Mouse (Mus musculus) urinary bladder, postnatal 25 days (tissue): Measurements from ENCODE around the gene Mtx3.

Experiments used
- DNase-seq: peaks from one replicate; pipeline ENCODE4 v3.0.0; 2022; ENCODE audit warnings: low spot score

Mtx3 gene

DNA sequence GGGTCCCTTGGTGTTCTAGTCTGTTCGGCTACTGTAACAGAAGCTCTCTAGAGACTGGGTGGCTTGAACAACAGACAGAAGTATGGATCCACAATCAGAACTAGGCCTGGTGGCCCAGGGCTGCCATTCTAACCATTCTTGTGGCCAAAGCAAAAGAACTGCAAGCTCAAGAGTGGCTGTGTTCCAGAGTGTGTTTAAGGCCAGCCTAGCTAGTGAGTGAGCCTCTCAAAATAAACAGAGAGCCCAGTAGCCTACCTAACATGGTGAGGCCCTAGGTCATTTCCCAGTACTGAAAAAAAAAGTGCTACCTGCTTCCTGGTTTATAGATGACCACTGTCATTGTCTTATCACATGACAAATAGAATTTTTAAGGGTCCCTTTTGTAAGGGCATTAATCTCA is 39.6 kb downstream of the Mtx3 start:
- no peak for DNase-seq

DNA sequence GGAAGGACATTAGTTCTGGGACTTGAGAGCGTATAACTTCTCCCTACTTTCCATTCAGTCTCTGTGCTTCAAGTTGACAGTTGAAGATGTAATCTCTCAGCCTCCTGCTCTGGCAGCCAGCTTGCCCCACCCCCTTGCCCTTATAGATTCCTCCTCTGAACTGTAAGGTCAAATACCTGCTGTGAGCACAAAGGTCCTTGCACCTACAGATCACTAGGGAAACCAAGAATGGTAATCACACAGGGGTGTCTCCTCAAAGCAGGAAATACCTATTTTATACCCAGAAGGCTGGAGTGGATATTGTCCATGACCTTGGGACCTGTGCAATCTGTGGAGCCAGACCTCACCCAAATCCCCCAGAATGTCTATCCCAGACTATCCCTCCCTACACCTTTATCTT is 40.4 kb downstream of the Mtx3 start:
- no peak for DNase-seq

DNA sequence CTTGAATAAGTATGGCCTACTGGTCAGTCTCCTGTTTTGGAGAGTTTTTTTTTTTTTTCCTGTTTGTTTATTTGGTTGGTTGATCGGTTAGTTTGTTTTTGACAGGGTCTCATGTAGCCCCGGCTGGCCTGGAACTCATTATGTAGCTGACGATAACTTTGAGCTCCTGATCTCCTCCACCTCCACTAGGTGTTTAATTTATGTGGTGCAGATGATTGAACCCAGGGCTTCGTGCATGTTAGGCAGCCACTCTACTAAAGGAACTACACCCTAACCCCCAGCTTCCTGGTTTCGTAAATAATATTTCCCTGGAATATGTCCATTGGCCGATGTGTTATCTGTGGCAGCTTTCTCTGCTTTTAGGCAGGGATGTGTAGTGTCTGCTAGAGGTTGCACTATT is 54.5 kb downstream of the Mtx3 start:
- DNase-seq = no peak

DNA sequence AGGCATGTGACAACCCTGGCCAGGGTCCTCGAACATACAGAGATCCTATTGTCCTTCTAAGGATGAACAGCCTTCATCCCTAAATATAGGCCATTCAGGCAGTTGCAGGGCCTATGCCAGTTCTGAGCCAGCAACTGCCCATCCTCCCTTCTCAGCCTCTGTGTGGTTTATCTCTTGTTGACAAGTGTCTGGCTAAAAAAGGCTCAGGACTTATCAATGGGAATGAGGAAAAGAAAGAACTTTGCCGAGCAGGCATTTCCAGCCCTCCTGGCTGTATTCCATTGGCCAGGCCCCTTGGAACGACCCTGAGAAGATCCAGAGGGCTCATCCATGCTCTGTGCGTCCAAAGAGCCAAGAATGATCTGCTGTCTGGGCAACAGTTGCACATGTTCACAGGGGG is 58.7 kb downstream of the Mtx3 start:
- no peak for DNase-seq

DNA sequence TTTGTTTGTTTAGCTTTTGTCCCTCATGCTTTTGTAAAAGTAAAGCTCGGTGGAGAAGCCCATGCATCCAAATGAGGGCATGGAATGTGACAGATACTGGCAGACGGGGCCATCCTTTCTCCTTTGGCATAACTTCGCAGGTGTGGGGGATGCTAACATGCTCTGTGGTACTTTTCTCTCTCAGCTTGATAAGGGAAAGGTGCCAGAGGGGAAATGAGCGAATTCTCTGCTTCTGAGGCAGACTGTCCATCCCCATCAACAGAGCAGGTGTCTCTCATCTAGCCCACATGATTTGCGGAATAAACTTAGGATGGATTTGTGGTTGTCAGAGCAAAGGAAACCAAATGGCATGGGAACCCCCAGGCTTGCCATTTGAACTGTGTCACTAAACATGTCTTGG is 61.4 kb downstream of the Mtx3 start:
- DNase-seq = no peak

DNA sequence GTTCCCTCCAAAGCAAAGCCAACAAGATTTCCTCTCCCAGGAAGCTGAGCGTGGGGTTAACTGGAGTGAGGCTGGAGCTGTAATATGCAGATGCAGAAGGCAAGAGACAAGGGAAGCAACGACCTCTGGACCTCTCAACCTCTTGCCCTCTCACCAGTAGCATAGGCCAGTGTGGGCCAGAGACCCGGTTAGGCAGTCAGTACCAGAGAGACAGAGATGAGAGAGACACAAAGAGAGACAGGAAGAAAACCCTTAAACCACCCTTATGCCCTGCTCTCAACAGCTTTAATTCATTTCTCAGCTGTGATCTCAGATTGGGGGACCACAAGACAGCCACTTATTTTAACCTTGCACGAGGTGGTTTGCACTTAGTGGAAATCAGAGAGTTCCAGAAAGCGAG is 62.8 kb downstream of the Mtx3 start:
- DNase-seq = no peak
